Mouse (Mus musculus) brown adipose tissue, adult 24 weeks (tissue): ENCODE results near the gene Ldhd. TPM values are rescaled to one million over a fixed set of nuclear protein-coding genes. Genes with fewer than 3 reads are reported as not detected.

Source experiments
- polyA plus RNA-seq: library from polyadenylated mRNA; stranded (reverse); fragments of >200 nt; gene quantifications from 2 replicates; pipeline ENCODE4 v1.2.4, GENCODE M21; 2012; ENCODE audit not compliant: missing spikeins, insufficient read depth, insufficient read length

Ldhd gene
- polyA plus RNA-seq, 1 experiment = 84.9 TPM

Other genes with a start within 250 kb of the Ldhd start
- 1.0 TPM in 1 of 2 replicates, not detected in the other for gene Fa2h, start 236.6 kb downstream of the Ldhd start, polyA plus RNA-seq
- 4.5 and 4.6 TPM in 2 replicates for gene Wdr59, start 108.3 kb downstream of the Ldhd start, polyA plus RNA-seq
- 17.6 and 24.9 TPM in 2 replicates for gene Znrf1, start 94.3 kb downstream of the Ldhd start, polyA plus RNA-seq
- 5.3 and 6.8 TPM in 2 replicates for gene Zfp1, start 13.0 kb upstream of the Ldhd start, polyA plus RNA-seq
- not detected in 2 replicates for gene Ctrb1, start 60.6 kb upstream of the Ldhd start, polyA plus RNA-seq
- gene Bcar1, start 113.4 kb upstream of the Ldhd start, polyA plus RNA-seq = 6.5 and 8.7 TPM in 2 replicates
- 60.6 and 88.8 TPM in 2 replicates for gene Cfdp1, start 223.9 kb upstream of the Ldhd start, polyA plus RNA-seq
- gene Tmem170, start 246.4 kb upstream of the Ldhd start, polyA plus RNA-seq = 4.5 and 6.0 TPM in 2 replicates